Mouse (Mus musculus) erythroblast, embryonic 14.5 days (primary cell): ENCODE data around the gene Cryaa. TPM values are rescaled to one million over a fixed set of nuclear protein-coding genes. Genes with fewer than 3 reads are reported as not detected.

Experiments
- H3K27me3 ChIP-seq: 2 replicates; pipeline ENCODE4 v1.6.1; 2012; ENCODE audit warnings: inconsistent platforms; ENCODE audit not compliant: control insufficient read depth
- H3K36me3 ChIP-seq: 2 replicates; pipeline ENCODE4 v1.6.1; 2012; ENCODE audit warnings: mild to moderate bottlenecking, inconsistent platforms; ENCODE audit not compliant: control insufficient read depth
- H3K4me1 ChIP-seq: 2 replicates; pipeline ENCODE4 v1.6.1; 2012; ENCODE audit warnings: inconsistent platforms; ENCODE audit not compliant: control insufficient read depth
- H3K4me3 ChIP-seq: replicated peaks from 2 replicates; pipeline ENCODE3; 2012; ENCODE audit warnings: moderate library complexity, mild to moderate bottlenecking, inconsistent platforms
- H3K9me3 ChIP-seq: 2 replicates; pipeline ENCODE4 v1.6.1; 2012; ENCODE audit warnings: low read length, inconsistent platforms, mixed read lengths; ENCODE audit not compliant: control insufficient read depth
- GATA1 ChIP-seq: IDR thresholded peaks from 2 replicates; pipeline ENCODE4 v1.6.1; 2012; ENCODE audit warnings: low read length, inconsistent platforms, mixed read lengths
- TAL1 ChIP-seq: IDR thresholded peaks from 3 replicates; pipeline ENCODE4 v1.6.1; 2012; ENCODE audit warnings: low read length, inconsistent platforms, mixed read lengths
- polyA plus RNA-seq: library from polyadenylated mRNA; stranded (reverse); fragments of >175 nt; gene quantifications from 2 replicates; pipeline ENCODE4 v1.2.3, GENCODE M21; 2012

Cryaa gene
- polyA plus RNA-seq, 1 experiment, result not detected

GRCm38 (mm10) chr17:31672279-31672678 is 5.3 kb upstream of the Cryaa start:
- Histone ChIP-seq H3K4me3 (no peak overlapping the region), H3K4me1 (no peaks in the 10 kb centered on the region), H3K27me3 (peaks cover 6% of the 10 kb centered on the region), H3K9me3 (no peaks in the 10 kb centered on the region), H3K36me3 (no peaks in the 10 kb centered on the region)
- no peak for TF ChIP-seq GATA1
- no peak for TF ChIP-seq TAL1

- TF ChIP-seq TAL1, result no peak
- TF ChIP-seq GATA1, result no peak
- Histone ChIP-seq H3K9me3 (no peaks in the 10 kb centered on the region), H3K27me3 (0 out of 2 replicates have a peak, but pooled peaks cover 2% of the 10 kb centered on the region), H3K36me3 (no peaks in the 10 kb centered on the region), H3K4me1 (no peaks in the 10 kb centered on the region), H3K4me3 (no peak overlapping the region)
Measured at GRCm38 (mm10) chr17:31674426-31674825, 3.2 kb upstream of the Cryaa start.

GRCm38 (mm10) chr17:31680450-31680849 is 2.8 kb downstream of the Cryaa start:
- no peaks in the 10 kb centered on the region for H3K4me1 ChIP-seq
- no peaks in the 10 kb centered on the region for H3K9me3 ChIP-seq
- H3K27me3 ChIP-seq, result 0 out of 2 replicates have a peak, but pooled peaks cover 2% of the 10 kb centered on the region
- no peaks in the 10 kb centered on the region for H3K36me3 ChIP-seq
- TF ChIP-seq TAL1, result no peak
- no peak for TF ChIP-seq GATA1
- no peak overlapping the region for H3K4me3 ChIP-seq

GRCm38 (mm10) chr17:31685514-31686224 is 8.1 kb downstream of the Cryaa start:
- Histone ChIP-seq H3K4me1 (peaks cover 3% of the 10 kb centered on the region), H3K27me3 (0 out of 2 replicates have a peak, but pooled peaks cover 5% of the 10 kb centered on the region), H3K9me3 (no peaks in the 10 kb centered on the region), H3K4me3 (no peak overlapping the region), H3K36me3 (no peaks in the 10 kb centered on the region)
- no peak for TF ChIP-seq TAL1
- TF ChIP-seq GATA1, result no peak

GRCm38 (mm10) chr17:31686225-31686564 is 8.6 kb downstream of the Cryaa start:
- H3K36me3 ChIP-seq, result no peaks in the 10 kb centered on the region
- no peaks in the 10 kb centered on the region for H3K9me3 ChIP-seq
- H3K4me1 ChIP-seq, result peaks cover 3% of the 10 kb centered on the region
- no peak overlapping the region for H3K4me3 ChIP-seq
- TF ChIP-seq GATA1 (no peak), TAL1 (no peak)
- H3K27me3 ChIP-seq, result 0 out of 2 replicates have a peak, but pooled peaks cover 3% of the 10 kb centered on the region

- Histone ChIP-seq H3K27me3 (0 out of 2 replicates have a peak, but pooled peaks cover 3% of the 10 kb centered on the region), H3K4me1 (peaks cover 4% of the 10 kb centered on the region), H3K9me3 (no peaks in the 10 kb centered on the region), H3K36me3 (no peaks in the 10 kb centered on the region), H3K4me3 (no peak overlapping the region)
- TF ChIP-seq TAL1 (no peak), GATA1 (no peak)
Measured at GRCm38 (mm10) chr17:31688112-31688511, 10.5 kb downstream of the Cryaa start.

- 0 out of 2 replicates have a peak, but pooled peaks cover 3% of the 10 kb centered on the region for H3K27me3 ChIP-seq
- H3K4me1 ChIP-seq, result peaks cover 9% of the 10 kb centered on the region
- TF ChIP-seq TAL1 (no peak), GATA1 (no peak)
- H3K4me3 ChIP-seq, result no peak overlapping the region
- H3K36me3 ChIP-seq, result no peaks in the 10 kb centered on the region
- H3K9me3 ChIP-seq, result no peaks in the 10 kb centered on the region
Measured at GRCm38 (mm10) chr17:31689606-31690005, 12.0 kb downstream of the Cryaa start.

GRCm38 (mm10) chr17:31692918-31693317 is 15.3 kb downstream of the Cryaa start:
- Histone ChIP-seq H3K4me1 (peaks cover 9% of the 10 kb centered on the region), H3K9me3 (no peaks in the 10 kb centered on the region), H3K4me3 (no peak overlapping the region), H3K36me3 (no peaks in the 10 kb centered on the region), H3K27me3 (no peaks in the 10 kb centered on the region)
- TF ChIP-seq TAL1 (no peak), GATA1 (no peak)

- peaks cover 9% of the 10 kb centered on the region for H3K4me1 ChIP-seq
- H3K27me3 ChIP-seq, result no peaks in the 10 kb centered on the region
- no peaks in the 10 kb centered on the region for H3K36me3 ChIP-seq
- H3K9me3 ChIP-seq, result no peaks in the 10 kb centered on the region
- TF ChIP-seq TAL1, result no peak
- no peak for TF ChIP-seq GATA1
- no peak overlapping the region for H3K4me3 ChIP-seq
Measured at GRCm38 (mm10) chr17:31693330-31694022, 15.9 kb downstream of the Cryaa start.
